Mouse (Mus musculus) C2C12 (cell line): ENCODE results near the gene Rad51b.

ENCODE experiments used
- CEBPB ChIP-seq: IDR thresholded peaks from one replicate; pipeline ENCODE4 v1.6.1; 2011; ENCODE audit warnings: low read depth, mild to moderate bottlenecking, control low read depth, moderate library complexity
- CTCF ChIP-seq: IDR thresholded peaks from one replicate; pipeline ENCODE4 v1.5.1; 2011; ENCODE audit not compliant: control insufficient read depth, insufficient read depth, insufficient read length
- MAX ChIP-seq: IDR thresholded peaks from one replicate; pipeline ENCODE4 v1.6.1; 2011; ENCODE audit warnings: mild to moderate bottlenecking, control low read depth
- MYOG ChIP-seq: IDR thresholded peaks from one replicate; pipeline ENCODE4 v1.6.1; 2011; ENCODE audit not compliant: control insufficient read depth, insufficient read length; ENCODE audit errors: extremely low read depth
- USF1 ChIP-seq: IDR thresholded peaks from one replicate; pipeline ENCODE4 v1.6.1; 2011; ENCODE audit warnings: low read depth, mild to moderate bottlenecking, control low read depth, moderate library complexity

DNA sequence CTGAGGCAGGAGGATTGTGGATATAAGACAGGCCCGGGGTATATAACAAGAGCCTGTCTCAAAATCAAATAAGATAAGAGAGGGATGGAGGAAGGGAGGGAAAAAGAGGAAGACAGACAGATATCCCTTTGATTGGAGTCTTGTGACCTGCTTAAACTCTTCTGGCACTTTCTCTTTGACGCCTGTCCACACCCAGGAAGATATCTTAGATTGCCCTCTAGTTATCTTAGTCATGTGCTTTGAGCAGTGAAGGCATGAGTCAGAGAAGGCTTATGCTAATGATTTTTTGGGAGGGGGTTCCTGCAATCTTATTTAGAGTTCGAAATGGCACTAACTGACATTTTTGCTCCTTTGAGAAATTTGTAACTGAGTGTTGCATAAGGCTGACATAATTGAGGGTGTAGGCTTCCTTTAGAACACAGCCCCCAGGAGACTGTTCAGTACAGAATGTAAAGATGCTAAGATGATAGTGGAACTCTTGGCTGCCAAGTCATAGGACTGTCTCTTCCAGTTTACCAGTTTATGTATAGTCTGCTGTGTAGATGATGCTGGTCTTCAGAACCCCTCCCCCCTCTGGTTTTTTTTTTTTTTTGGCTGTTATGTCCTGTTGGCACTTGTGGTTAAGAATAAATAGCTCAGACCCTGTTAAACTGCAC lies 55.1 kb downstream of the Rad51b start:
- no peak for TF ChIP-seq CTCF
- peak; percentile 33 for TF ChIP-seq USF1
- no peak for TF ChIP-seq MYOG
- no peak for TF ChIP-seq MAX
- peak; percentile 64 for TF ChIP-seq CEBPB
